Mouse (Mus musculus) embryonic fibroblast, embryonic 13.5 days (primary cell): ENCODE data around the gene Nthl1.

ENCODE experiments used
- CTCF ChIP-seq: IDR thresholded peaks from 2 replicates; pipeline ENCODE4 v1.5.1; 2011; ENCODE audit warnings: mild to moderate bottlenecking, control low read depth, low read length, moderate library complexity, borderline replicate concordance; ENCODE audit not compliant: insufficient read depth
- POLR2A ChIP-seq: IDR thresholded peaks from 2 replicates; pipeline ENCODE4 v1.6.1; 2011; ENCODE audit warnings: low read depth, mild to moderate bottlenecking, control low read depth, low read length, moderate library complexity

GRCm38 (mm10) chr17:24584520-24584919, 48.0 kb upstream of the Nthl1 start:
- TF ChIP-seq POLR2A (no peak), CTCF (no peak)
